Mouse (Mus musculus): Measurements from ENCODE around the gene Rhov. TPM values are rescaled to one million over a fixed set of nuclear protein-coding genes. Genes with fewer than 3 reads are reported as not detected.

Rhov gene
- polyA plus RNA-seq, 1 experiment from 2014 or later: 3.0 TPM

GRCm38 (mm10) chr2:119229775-119230704 is 41.0 kb downstream of the Rhov start, which contains the start of gene Ppp1r14d:
Ppp1r14d (minus strand) TSS chr2:119229906.
- H3K9me3 ChIP-seq (ENCODE audit: low read length): no peaks in the 10 kb centered on the region
- no peak within 1 kb of the TSS for H3K9ac ChIP-seq (replicated peaks; ENCODE audit: low read depth)
- H3K27me3 ChIP-seq (replicated peaks; ENCODE audit: insufficient read depth, low read length): no peaks in the 10 kb centered on the region
- H3K27ac ChIP-seq (ENCODE audit: low read length): no peak within 1 kb of the TSS
- no peaks in the 10 kb centered on the region for H3K4me1 ChIP-seq (ENCODE audit: insufficient read depth, low read depth, low read length)
- H3K36me3 ChIP-seq (ENCODE audit: insufficient read depth, low read length): no peaks in the 10 kb centered on the region
- no peak for TF ChIP-seq EP300 (IDR thresholded peaks at IDR 0.05)
- no peak for TF ChIP-seq CTCF (IDR thresholded peaks at IDR 0.05)
- ATAC-seq: peak; percentile 33; the same call in 1 of the 2 replicates
- WGBS: 52% methylated on average over 6 of the region's 6 CpGs
- H3K4me2 ChIP-seq (replicated peaks; ENCODE audit: low read depth, low read length): no peak within 1 kb of the TSS
- no peak within 1 kb of the TSS for H3K4me3 ChIP-seq (ENCODE audit: low read depth, low read length)
- DNase-seq (ENCODE audit: low spot score): peak; percentile 30

Other genes starting within 250 kb of the Rhov start
- gene Ccdc32, start 241.9 kb downstream of the Rhov start, polyA plus RNA-seq (2015; fragmentation: Nextera tagmentation; extraction: Ambion mirVana): 23.2 and 25.3 TPM in 2 replicates
- 1.1 and 1.3 TPM in 2 replicates for gene Rpusd2, start 236.5 kb downstream of the Rhov start, polyA plus RNA-seq (2015; fragmentation: Nextera tagmentation; extraction: Ambion mirVana)
- 3.0 and 4.4 TPM in 2 replicates for gene Knl1, start 224.2 kb downstream of the Rhov start, polyA plus RNA-seq (2015; fragmentation: Nextera tagmentation; extraction: Ambion mirVana)
- 4.2 and 5.1 TPM in 2 replicates for gene Rad51, start 158.5 kb downstream of the Rhov start, polyA plus RNA-seq (2015; fragmentation: Nextera tagmentation; extraction: Ambion mirVana)
- gene Rmdn3, start 114.2 kb downstream of the Rhov start, polyA plus RNA-seq (2015; fragmentation: Nextera tagmentation; extraction: Ambion mirVana): 28.2 and 28.4 TPM in 2 replicates
- gene Gchfr, start 103.5 kb downstream of the Rhov start, polyA plus RNA-seq (2015; fragmentation: Nextera tagmentation; extraction: Ambion mirVana): 13.9 and 14.2 TPM in 2 replicates
- gene Gm14137, start 96.8 kb downstream of the Rhov start, polyA plus RNA-seq (2015; fragmentation: Nextera tagmentation; extraction: Ambion mirVana): 0.12 and 0.13 TPM in 2 replicates
- 32.0 TPM in 2 replicates for gene Zfyve19, start 62.7 kb downstream of the Rhov start, polyA plus RNA-seq (2015; fragmentation: Nextera tagmentation; extraction: Ambion mirVana)
- 11.8 and 13.2 TPM in 2 replicates for gene Dnajc17, start 62.5 kb downstream of the Rhov start, polyA plus RNA-seq (2015; fragmentation: Nextera tagmentation; extraction: Ambion mirVana)
- gene Ppp1r14d, start 41.4 kb downstream of the Rhov start, polyA plus RNA-seq (2015; fragmentation: Nextera tagmentation; extraction: Ambion mirVana): 2.1 and 2.2 TPM in 2 replicates
- 53.7 and 54.8 TPM in 2 replicates for gene Spint1, start 33.9 kb downstream of the Rhov start, polyA plus RNA-seq (2015; fragmentation: Nextera tagmentation; extraction: Ambion mirVana)
- gene Vps18, start 17.5 kb upstream of the Rhov start, polyA plus RNA-seq (2015; fragmentation: Nextera tagmentation; extraction: Ambion mirVana): 11.1 and 11.4 TPM in 2 replicates
- 22.7 and 25.9 TPM in 2 replicates for gene Dll4, start 54.5 kb upstream of the Rhov start, polyA plus RNA-seq (2015; fragmentation: Nextera tagmentation; extraction: Ambion mirVana)
- 1.5 and 1.8 TPM in 2 replicates for gene Chac1, start 80.0 kb upstream of the Rhov start, polyA plus RNA-seq (2015; fragmentation: Nextera tagmentation; extraction: Ambion mirVana)
- 3.2 and 3.4 TPM in 2 replicates for gene Ino80, start 206.4 kb upstream of the Rhov start, polyA plus RNA-seq (2015; fragmentation: Nextera tagmentation; extraction: Ambion mirVana)